28 mouse cellular contexts compared by ENCODE assay signal in the genomic region with DNA sequence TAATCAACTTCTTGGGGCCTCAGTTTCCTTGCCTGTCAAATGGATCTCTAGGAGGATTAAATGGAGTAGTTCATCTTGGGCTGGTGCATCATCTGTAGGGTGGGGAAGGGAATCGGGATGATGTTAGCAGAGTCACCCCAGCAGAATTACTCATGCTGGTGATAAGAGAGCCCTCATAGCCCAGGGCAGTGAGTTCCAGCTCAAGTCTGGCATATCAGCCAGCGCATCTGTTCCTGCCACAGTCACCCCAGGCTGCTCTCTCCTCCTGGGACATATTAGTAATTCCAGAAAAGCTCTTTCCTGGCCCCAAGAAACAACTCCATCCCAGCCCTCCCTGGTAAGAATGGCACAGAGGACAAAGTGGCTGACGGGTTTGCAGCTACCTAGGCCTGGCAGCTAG.
"Had no signal": no experiment of that assay in that cellular context is flagged by ENCODE, and none has a peak within 500 bp of the region (broad histone marks: within the 10 kb centered on the region; RNA-seq: fewer than 3 reads in every experiment).

No protein-coding gene starts in this region.

- H3K27ac ChIP-seq: limb, embryonic 10.5 days; limb, embryonic 12.5 days; limb, embryonic 13.5 days; limb, embryonic 15.5 days; liver, embryonic 12.5 days; liver, embryonic 13.5 days; liver, embryonic 14.5 days; liver, embryonic 15.5 days; lung, embryonic 15.5 days; macrophage; midbrain, embryonic 12.5 days; midbrain, embryonic 13.5 days; midbrain, embryonic 15.5 days; neural tube, embryonic 12.5 days had no signal

- H3K36me3 ChIP-seq: limb, embryonic 10.5 days; limb, embryonic 12.5 days; limb, embryonic 13.5 days; limb, embryonic 15.5 days; liver, embryonic 12.5 days; liver, embryonic 13.5 days; liver, embryonic 15.5 days; lung, embryonic 15.5 days; midbrain, embryonic 12.5 days; midbrain, embryonic 13.5 days; midbrain, embryonic 15.5 days; neural tube, embryonic 12.5 days had no signal

- H3K4me3 ChIP-seq: limb, embryonic 10.5 days; limb, embryonic 12.5 days; limb, embryonic 13.5 days; limb, embryonic 15.5 days; liver, embryonic 12.5 days; liver, embryonic 13.5 days; liver, embryonic 15.5 days; lung, embryonic 15.5 days; megakaryocyte, embryonic 14.5 days; midbrain, embryonic 12.5 days; midbrain, embryonic 13.5 days; midbrain, embryonic 15.5 days; neural tube, embryonic 12.5 days had no signal

- DNase-seq: left cerebral cortex, postnatal 4 days; liver; liver, embryonic 13.5 days; liver, postnatal 0 days; lung, adult 18-20 months; lung, adult 2 months; lung, embryonic 14.5 days; lung, postnatal 10 days; lung, postnatal 14 days; lung, postnatal 36 days; lung, postnatal 4 days; midbrain, embryonic 14.5 days had no signal

- H3K27me3 ChIP-seq: limb, embryonic 12.5 days; limb, embryonic 13.5 days; limb, embryonic 15.5 days; liver, embryonic 12.5 days; liver, embryonic 13.5 days; liver, embryonic 15.5 days; lung, embryonic 15.5 days; midbrain, embryonic 12.5 days; midbrain, embryonic 13.5 days; midbrain, embryonic 15.5 days; neural tube, embryonic 12.5 days had no signal

- H3K4me2 ChIP-seq: limb, embryonic 12.5 days; limb, embryonic 13.5 days; limb, embryonic 15.5 days; liver, embryonic 11.5 days; liver, embryonic 12.5 days; liver, embryonic 13.5 days; liver, embryonic 15.5 days; lung, embryonic 14.5 days; lung, embryonic 15.5 days; midbrain, embryonic 11.5 days; midbrain, embryonic 12.5 days; midbrain, embryonic 13.5 days; midbrain, embryonic 15.5 days; neural tube, embryonic 12.5 days had no signal

- H3K4me1 ChIP-seq: limb, embryonic 10.5 days; limb, embryonic 12.5 days; limb, embryonic 13.5 days; limb, embryonic 15.5 days; lung, embryonic 15.5 days; midbrain, embryonic 15.5 days; neural tube, embryonic 12.5 days had no signal

- H3K9ac ChIP-seq: limb, embryonic 12.5 days; limb, embryonic 13.5 days; limb, embryonic 15.5 days; liver, embryonic 12.5 days; liver, embryonic 13.5 days; liver, embryonic 14.5 days; liver, embryonic 15.5 days; liver, postnatal 0 days; lung, embryonic 14.5 days; lung, embryonic 15.5 days; midbrain, embryonic 12.5 days; midbrain, embryonic 13.5 days; midbrain, embryonic 15.5 days; neural tube, embryonic 12.5 days had no signal

- H3K9me3 ChIP-seq: limb, embryonic 10.5 days; limb, embryonic 12.5 days; limb, embryonic 13.5 days; limb, embryonic 15.5 days; liver, embryonic 12.5 days; liver, embryonic 13.5 days; liver, embryonic 15.5 days; lung, embryonic 15.5 days; megakaryocyte, embryonic 14.5 days; midbrain, embryonic 12.5 days; midbrain, embryonic 13.5 days; midbrain, embryonic 15.5 days; neural tube, embryonic 12.5 days had no signal
